Mouse (Mus musculus) lung, postnatal 14 days (tissue): ENCODE measurements around the gene Fcgr1.
"Not testable (repeated sequence)": the region's sequence is repeated elsewhere in the genome, so short reads cannot be mapped to it uniquely, and the experiment has no call there.

Experiments
- DNase-seq: peaks from one replicate; pipeline ENCODE4 v3.0.0; 2021

The Fcgr1 gene

DNA sequence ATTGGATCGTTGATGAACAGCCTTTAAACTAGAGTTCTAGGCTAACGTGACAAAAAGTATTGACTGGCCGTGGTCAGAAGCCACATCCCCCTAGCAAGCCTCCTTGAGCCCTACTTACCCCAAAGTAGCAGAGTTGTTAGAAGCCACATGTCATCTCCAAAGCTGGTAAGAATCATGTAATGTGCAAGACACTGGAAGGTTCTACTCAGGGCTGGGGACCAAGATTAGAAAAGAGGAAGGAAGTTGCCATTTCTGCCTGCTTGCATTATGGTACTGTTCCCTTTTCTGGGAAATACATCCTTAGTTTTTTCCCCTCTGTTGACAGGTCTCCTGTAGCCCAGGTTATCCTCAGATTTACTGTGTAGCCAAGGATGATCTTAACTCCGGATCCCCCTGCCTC is at the start of gene Fcgr1:
TSS of gene Fcgr1 (minus strand) at position 183 of the 400 bp plus-strand sequence.
- DNase-seq: no peak

DNA sequence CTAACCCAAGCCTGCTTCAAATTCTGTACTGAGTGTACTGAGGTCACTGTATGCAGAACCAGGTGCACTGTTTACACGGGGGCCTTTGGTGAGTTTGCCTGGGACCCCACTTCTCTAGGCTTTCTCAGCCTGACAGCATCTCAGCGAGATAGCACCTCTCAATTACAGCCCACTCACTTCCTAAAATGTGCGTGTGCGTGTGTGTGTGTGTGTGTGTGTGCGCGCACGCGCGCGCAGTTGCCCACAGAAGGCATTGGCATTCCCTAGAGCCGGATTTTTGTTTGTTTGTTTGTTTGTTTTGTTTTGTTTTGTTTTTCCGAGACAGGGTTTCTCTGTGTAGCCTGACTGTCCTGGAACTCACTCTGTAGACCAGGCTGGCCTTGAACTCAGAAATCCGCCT is 48.9 kb upstream of the Fcgr1 start:
- DNase-seq: not testable (repeated sequence)

DNA sequence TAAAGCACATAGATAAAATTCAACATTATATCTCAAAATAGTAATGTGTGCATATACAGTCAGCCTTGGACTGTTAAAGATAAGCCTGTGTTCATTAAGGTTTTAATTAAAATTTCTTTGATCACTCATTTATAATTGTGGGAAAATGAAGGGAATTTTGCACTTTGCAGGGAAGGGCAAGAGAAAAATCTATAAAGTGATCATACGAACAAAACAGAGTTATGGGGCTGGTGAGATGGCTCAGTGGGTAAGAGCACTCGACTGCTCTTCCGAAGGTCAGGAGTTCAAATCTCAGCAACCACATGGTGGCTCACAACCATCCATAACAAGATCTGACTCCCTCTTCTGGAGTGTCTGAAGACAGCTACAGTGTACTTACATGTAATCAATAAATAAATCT is 48.3 kb upstream of the Fcgr1 start:
- DNase-seq: not testable (repeated sequence)

GRCm38 (mm10) chr3:96340611-96341312 is 47.0 kb upstream of the Fcgr1 start:
- no peak for DNase-seq

- no peak for DNase-seq
Measured at GRCm38 (mm10) chr3:96338849-96339480, 45.2 kb upstream of the Fcgr1 start.

- no peak for DNase-seq
Measured at GRCm38 (mm10) chr3:96338043-96338442, 44.3 kb upstream of the Fcgr1 start.

DNA sequence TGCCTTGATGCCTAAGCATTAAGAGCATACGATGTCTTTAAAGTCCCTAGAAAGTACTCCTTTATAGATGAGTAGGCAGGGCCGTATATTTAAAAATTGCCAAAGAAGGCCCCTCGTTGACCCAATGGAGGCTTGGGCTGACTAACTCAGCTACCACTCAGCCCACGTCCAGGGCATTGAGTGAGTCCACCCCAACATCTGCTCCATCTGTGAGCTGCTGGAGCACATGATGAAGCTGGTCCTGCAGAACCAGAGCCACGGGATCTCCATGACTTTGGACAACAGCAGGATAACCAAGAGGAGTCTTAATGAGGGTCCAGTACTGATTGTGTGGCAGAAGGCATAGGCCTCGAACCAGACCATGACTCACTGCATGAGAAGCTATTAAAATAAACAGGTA is 43.5 kb upstream of the Fcgr1 start:
- DNase-seq: no peak

- no peak for DNase-seq
Measured at GRCm38 (mm10) chr3:96336636-96337035, 42.9 kb upstream of the Fcgr1 start.

GRCm38 (mm10) chr3:96335591-96335990 is 41.8 kb upstream of the Fcgr1 start:
- DNase-seq: no peak

DNA sequence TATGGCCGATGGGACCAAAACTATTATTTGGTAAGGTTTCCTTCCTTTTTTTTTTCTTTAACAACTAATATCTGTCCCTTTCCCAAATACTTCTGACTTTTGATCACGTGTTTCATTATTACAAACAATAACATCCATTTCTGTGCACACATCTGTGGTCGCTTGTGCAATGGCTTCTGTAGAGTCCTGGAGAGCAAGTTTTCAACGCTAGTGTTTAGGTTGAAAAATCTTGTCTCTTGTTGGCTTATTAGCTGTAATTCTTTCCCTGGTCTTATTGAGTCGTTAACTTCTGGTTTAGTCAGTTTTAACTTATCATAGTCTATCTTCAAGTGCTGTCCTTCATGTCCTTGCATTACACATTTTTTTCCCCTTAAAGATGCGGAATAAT is 41.4 kb upstream of the Fcgr1 start:
- DNase-seq: no peak

DNA sequence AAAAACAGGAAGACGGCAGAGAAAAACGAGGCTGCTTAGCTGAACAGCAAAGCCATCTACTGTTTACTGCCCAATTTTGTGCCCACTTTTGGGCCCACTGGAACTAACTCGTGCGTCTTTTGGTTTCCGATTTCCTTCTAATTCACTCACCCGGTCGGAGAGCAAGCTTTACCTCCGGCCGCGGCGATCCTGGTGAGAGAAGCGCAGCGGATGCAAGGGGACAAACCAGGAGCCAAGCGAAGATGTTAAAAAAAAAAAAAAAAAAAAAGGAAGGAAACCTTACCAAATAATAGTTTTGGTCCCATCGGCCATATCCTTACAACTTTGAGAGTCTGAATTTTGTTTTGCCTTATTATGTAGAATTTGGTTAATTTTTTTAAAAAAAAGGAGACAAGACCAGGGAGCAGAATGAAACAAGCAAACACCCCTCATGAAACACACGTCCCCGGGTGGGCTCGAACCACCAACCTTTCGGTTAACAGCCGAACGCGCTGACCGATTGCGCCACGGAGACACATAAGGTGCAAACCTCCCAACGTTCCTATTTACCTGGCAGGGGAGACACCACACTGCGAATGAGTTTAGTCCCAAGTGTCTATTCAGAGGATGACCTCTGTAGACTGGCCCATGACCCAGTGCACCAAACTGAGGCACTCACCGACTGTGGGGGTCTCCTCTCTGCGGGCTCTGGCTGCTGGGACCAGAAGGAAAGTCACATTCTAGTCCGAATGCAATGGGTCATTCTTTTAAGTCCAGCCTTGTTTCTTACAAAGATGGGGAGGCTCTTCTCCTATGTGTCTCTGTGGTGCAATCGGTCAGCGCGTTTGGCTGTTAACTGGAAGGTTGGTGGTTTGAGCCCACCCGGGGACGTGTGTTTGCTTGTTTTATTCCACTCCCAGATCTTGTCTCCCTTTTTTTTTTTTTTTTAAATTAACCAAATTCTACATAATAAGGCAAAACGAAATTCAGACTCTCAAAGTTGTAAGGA is 40.7 kb upstream of the Fcgr1 start:
- no peak for DNase-seq

DNA sequence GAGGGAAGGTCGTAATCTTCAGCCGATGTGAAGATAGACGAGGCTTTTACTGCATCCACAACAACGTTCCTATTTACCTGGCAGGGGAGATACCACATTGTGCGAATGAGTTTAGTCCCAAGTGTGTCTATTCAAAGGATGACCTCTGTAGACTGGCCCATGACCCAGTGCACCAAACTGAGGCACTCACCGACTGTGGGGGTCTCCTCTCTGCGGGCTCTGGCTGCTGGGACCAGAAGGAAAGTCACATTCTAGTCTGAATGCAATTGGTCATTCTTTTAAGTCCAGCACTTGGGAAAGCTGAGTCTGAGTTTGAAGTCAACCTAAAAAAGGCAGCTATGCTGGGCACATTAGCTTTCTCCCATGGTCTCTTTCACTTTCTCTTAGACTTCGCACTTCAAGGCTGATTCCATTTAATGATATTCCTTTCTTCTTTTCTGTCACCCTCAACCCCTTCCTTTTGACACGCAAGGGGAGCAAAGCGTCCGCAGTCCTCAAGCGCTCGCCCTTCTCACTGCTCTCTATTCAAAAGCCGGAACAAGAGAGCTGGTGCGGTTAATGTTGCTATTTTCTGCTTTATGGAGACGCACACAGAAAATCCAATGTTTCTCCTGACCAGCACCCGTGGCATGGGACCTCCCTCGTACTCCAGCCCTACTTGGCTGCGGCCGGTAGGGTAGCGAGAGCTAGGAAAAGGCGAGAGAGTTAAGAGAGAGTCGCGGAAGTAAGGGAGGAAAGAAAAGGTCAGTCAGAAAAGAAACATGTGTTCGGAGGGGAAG is 39.8 kb upstream of the Fcgr1 start:
- DNase-seq: no peak

DNA sequence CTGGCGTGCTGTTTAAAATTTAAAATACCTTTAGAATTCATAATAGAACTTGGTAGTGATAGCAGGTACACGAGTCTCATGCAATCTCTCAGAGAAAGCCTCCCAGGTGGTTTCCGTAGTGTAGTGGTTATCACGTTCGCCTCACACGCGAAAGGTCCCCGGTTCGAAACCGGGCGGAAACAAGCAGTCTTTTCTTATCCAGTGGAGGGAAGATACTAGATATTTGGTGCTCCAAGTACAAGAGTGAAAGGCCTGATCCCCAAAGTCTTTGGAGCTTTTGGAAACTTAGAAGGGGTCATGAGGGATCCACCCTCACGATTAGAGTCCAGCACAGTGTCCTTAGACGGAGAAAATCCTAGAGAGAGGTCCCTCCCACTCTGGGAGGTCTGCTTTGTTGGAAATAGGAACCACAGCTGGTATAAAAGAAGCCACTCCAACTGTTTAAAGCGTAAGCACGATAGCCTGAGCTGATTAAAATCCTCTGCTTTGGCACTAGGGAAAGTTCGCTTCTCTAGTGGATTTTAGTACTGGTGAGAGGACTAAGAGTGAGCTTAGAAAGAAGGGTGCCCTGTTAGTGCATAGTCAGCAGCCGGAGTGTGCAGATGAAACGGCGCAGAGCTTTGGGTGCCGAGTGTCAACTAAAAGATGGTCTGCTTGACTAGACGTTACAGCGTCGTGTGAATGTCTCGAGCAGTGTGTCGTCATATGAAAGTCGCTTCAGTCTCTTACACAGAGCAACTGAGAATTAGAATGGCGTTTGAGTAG is 39.0 kb upstream of the Fcgr1 start:
- DNase-seq: no peak

DNA sequence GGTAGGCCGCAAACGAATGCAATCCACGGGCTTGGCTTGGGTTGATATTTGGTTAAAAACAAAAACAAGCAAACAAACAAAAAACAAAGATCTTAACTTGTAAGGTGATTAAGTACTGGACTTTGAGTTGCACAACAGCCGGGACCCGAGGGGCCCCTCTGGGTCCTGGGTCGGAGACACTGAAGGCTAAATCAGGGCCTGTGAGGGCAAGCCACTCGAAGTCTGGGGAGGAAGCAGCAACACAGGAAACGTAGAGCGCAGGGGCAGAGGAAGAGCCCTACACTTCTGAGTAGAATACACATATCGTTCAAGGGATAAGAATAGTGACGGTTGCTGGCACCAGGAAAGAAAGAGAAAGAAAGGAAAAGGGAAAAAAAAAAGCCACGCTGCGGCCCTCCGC is 38.2 kb upstream of the Fcgr1 start:
- DNase-seq: no peak

- no peak for DNase-seq
Measured at GRCm38 (mm10) chr3:96331438-96331837, 37.7 kb upstream of the Fcgr1 start.

DNA sequence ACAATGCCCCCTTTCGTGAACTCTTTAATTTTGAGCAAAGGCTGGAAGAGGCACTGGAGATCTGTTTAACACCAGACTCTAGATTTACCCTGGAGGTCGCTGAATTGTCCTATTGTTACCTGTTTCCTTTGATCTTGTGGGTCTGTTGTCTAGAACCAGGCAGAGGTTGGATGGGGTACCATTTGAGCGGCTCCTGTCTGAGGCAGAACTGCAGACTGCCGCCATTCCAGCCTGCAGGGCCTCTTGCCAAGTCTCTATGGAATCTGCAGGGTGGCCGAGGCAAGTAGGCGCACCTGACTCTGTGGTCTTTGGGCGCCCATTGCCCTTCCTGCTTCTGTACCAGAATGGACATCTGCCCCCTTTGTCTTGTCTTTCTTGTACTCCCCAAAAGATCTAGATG is 36.8 kb upstream of the Fcgr1 start:
- no peak for DNase-seq

GRCm38 (mm10) chr3:96330181-96330580 is 36.4 kb upstream of the Fcgr1 start:
- DNase-seq: no peak

DNA sequence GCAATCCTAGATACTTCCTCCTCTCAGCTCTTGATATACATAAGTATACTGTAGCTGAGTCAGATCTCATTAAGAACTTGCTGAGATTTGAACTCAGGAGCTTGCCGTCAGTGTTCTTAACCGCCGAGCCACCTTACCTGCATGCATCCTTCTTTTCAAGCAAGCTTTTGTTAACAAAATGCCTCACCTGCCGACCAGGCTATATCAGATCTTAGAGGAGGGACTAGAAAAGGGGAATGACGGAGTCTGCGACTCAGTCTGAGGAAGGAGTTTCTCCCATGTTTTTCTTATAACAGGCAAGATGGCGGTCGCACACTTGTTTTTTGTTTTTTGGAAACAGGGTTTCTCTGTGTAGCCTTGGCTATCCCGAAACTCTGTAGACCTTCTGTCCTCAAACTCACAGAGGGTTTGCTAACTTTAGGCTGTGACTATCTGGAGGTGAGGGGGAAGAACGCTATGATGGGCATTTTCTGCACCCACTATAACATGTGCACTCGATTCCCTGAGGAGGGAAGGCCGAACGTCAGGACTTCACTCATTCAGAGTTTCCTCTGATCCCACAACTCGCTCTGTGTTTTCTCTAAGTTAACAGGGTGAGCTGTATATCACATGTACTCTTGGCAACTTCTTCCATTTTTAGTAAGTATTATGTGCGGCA is 35.1 kb upstream of the Fcgr1 start:
- no peak for DNase-seq

DNA sequence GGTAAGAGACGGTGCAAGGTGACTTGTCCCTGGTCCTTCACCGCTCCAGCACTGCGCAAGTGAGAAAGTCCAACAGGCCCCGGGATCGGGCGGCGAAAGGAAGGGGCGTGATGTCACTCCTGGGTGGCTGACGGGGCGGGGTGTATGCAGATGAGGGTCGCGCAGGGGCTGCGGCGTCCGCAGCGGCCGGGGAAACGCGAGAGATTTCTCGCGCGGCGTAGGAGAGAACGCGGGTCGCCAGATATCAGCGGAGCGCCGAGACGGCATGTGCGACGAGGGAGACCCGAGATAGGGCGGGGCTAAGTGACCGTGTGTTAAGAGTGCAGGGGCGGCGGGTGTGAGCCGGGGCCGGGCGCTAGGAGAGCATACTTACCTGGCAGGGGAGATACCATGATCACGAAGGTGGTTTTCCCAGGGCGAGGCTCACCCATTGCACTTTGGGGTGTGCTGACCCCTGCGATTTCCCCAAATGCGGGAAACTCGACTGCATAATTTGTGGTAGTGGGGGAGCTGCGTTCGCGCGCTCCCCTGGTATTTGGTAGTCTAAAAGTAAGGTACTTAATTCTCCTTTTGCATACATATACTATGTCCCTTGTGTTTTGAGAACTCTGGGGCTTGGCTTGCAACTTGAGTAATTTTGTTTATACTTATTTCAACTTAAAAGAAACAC is 34.4 kb upstream of the Fcgr1 start:
- DNase-seq: peak; percentile 30

DNA sequence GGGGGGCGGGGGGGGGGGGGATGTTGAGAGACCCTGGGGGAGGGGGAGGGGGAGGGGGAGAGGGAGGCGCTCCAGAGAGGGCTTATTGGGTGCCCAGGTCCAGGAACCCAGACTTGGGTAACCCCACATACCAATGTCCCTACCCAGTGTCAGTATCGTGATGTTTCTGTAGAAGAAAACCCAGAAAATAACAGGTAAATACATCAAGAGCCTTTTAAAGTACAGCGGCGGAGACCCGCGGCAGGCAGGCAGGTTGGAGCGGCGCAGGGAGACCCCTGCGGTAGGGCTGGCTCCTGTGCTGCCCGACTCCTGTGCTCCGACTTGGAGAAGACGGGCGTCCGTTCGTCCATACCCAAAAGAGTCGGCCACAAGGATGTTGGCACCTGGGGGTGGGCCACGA is 33.9 kb upstream of the Fcgr1 start:
- no peak for DNase-seq

GRCm38 (mm10) chr3:96327131-96327530 is 33.4 kb upstream of the Fcgr1 start:
- DNase-seq: no peak
